Mouse (Mus musculus): ENCODE results near the gene Fntb.
"Not testable (repeated sequence)": the region's sequence is repeated elsewhere in the genome, so short reads cannot be mapped to it uniquely, and the experiment has no call there.

Gene Fntb

DNA sequence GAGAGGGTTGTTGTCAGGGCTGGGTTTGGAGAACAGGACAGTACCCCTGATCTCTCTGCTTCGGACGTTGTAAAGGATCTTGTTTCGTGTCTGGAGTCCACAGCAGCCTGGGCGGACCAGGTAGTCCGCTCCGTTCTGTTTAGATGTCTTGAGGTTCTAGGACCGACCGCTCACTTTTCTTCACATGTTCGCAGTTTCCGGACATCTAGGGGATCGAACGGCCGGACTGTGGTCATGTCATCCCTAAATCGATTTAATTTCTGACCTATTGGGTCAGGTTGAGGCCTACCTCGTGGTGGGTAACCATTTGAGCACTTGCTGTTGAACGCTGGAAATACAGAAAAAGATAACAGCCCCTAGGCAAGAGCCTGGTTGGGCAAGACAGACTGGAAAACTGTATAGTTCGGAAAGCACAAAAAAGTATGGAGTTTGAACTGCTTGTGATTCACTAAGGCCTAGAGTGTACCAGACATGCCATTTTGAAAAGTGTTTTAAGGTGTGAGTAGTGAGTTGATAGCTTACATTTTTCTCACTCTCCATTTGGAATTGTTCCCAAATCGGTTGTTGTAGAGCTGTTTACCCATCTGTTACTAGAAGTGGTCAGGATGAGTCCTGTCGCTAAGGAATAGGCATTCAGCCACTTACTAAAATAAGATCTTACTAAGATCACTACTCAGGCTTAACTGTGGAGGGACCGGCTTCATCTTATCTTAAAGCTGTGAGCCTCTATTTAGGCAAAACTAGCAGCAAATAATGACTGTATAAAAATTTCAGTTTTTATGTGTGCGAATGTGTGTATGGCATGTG, 72.7 kb downstream of the Fntb start:
- no peak for DNase-seq (ENCODE audit: low spot score)

DNA sequence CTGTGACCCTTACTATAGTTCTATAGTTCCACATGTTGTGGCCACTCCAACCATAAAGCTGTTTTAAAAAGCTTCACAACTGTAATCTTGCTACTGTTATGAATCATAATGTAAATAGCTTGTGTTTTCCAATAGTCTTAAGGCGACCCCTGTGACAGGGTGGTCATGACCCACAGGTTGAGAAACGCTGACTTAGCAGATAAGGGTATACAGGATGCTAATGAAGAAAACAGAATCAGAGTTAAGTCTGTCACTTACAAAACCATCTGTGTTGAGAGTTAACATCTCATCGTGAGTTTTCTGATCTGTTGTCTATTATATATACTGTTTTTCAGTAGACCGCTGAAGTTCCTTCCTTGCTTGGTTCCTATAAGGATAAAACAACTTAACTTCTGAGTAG, 73.9 kb downstream of the Fntb start:
- DNase-seq (ENCODE audit: low spot score), result no peak

DNA sequence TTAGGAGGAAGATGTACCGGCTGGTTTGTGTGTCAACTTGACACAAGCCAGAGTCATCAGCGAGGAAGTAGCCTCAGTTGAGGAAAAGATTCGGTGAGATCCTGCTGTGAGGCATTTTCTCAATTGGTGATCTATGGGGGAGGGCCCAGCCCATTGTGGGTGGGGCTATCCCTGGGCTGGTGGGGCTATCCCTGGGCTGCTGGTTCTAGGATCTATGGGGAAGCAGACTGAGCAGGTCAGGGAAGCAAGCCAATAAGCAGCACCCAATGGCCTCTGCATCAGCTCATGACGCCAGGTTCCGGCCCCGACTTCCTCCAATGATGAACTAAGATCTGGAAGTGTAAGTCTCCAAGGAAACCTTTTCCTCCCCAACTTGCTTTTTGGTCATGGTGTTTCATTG, 74.7 kb downstream of the Fntb start:
- DNase-seq (ENCODE audit: low spot score), result no peak

DNA sequence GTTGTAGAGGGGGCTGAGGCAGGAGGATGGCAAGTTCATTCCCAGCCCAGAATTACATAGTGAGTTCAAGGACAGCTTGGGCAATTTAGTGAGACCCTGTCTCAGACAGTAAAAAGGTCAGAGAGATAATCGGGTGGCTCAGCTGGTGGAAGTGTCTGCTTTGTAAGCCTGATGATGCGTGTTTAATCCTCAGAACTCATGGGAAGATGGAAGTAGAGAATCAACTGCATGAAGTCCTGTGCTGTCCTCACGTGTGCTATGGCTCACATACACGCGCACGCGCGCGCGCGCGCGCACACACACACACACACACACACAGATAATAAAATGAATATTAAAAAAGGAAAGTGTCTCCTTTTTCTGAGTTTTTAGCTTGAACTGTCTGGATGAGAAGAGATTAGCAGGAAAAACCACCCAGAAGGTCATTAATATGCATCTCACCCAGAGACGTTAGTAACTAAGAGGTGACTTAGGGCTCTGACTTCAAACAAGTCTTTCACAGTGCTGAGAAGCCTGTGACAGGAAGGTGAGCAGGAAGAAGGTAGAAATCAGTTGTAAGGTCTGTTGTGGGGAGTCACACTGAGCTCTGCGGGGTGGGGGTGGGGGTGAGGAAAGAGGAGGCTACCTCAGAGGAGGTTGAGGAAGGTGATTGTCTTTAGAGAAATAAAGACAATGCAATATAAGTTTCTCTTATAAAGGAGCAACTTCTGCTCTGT, 79.1 kb downstream of the Fntb start:
- no peak for DNase-seq (ENCODE audit: low spot score)

DNA sequence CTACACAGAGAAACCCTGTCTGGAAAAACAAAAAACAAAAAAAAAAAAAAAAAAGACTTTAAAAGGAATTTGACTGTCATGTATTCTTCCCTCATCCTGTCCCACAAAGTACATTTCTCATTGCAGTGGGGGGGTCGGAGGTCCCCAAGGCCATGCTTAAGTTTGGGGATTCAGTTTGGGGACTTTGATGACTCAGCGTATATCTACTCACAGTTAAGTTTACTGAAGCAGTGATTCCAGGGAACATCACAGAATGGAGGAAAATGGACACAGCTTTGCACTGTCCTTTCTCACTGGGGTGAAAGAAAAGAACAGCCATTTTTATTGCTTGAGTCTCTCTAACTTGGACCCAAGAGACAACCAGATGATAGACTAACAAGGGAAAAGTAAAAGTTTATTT, 87.0 kb downstream of the Fntb start:
- no peak for DNase-seq (ENCODE audit: low spot score)

DNA sequence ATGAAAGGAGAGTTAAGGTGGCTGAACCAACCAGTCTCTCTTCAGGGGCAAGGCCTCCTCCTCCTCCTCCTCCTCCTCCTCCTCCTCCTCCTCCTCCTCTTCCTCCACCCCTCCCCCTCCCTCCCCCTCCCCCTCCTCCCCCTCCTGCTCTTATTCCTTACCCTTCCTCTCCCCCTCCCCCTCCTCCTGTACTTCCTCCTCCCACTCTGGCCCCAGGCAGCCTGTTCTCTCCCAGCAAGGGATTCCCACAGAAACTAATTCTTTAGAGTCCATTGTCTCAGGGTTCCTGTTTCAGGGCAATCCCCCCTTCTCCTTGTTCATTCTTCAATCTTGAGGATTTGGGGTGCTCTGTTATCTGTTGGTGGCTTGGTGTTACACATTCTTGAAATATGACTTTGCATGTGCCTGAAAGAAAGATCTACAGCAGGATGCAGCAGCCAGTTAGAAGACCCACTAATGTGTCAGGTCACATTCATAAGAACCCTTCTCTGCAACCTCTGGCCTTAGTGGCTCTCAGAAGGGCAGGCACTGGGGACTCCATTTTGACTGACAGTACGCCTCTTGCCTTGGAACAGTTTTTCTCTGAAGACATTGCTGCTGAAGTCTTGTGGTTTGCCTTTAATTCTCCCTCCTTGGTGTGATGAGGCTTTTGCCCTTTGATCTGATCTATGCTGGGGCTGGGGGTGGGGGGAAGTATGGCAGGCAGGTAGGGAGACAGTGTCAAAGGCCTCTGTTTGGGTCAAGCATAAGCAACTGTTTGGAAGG, 88.2 kb downstream of the Fntb start:
- DNase-seq (ENCODE audit: low spot score), result peak; percentile 57

DNA sequence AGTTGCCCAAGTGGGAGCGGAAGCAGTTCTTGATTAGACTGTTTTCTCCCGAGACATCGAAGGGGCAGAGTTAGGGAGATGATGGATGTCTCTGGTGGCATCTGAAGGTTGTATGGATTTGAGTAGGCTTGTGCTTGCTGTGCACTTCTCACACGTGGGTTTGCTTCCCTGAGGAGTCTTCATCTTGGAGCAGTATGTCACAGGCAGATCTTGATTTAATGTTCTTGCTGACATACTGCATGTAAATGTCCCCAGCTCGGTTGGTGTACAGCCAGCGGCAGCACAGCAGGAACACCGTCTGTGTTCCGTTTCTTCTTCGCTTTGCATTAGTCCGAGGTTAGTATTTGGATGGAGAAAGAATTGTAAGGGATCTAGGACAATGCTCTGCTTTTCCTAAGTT, 91.7 kb downstream of the Fntb start:
- DNase-seq (ENCODE audit: low spot score), result no peak

DNA sequence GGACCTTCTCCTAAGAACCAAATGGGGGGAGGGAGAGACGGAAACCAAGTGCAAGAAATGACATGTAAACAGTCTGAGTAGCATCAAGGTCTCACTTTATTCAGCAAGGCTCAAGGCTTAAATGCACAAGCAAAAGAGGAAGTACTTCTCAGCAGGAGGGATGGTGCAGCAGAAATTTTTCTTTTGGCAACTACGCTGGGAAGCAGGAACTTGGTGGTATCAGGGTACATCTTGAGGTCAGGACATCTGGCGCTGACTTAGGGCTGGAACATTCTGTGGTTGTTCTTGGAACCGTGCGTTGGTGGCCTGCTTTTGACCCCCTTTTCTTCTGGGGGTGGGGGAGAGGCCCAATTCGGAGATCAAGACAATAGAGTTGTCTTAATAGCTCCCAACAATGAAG, 93.4 kb downstream of the Fntb start:
- not testable (repeated sequence) for DNase-seq (ENCODE audit: low spot score)

DNA sequence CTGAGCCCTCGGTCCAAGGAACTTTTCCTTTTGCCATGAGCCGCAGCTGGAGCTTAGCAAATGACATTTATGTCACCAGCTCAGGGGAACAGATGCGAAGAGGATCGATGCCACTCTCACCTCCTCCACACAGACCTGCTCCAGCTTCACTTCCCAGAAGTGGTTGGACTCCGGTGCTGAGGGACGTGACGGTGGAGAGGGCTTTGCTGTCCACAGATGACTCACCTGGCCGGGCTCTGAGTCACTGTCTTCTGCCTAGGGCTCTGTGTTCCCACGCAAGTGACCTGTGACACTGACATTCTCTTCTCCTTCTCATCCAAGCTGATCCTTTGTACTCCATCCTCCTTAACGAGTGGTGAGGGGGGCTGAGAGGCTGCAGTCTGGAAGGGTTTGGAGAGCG, 98.3 kb downstream of the Fntb start:
- no peak for DNase-seq (ENCODE audit: low spot score)

DNA sequence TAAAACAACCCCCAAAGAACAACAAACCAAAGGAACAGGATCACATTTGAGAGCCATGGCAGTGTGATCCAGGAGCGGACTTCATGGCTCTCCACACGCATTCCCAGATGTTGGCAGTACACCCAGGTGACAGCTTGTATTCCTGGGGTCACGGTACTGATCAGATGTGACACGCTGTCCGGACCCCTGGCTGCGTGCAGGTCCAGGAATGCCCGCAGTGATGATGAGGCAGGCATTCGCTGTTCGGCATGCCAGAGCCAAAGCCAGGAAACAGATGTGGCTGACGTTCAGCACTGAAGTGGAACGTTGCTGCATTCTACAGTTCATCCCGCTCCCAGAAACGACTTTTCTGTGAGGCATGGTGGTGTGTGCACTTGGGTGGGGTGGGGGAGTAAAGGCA, 99.9 kb downstream of the Fntb start:
- no peak for DNase-seq (ENCODE audit: low spot score)

DNA sequence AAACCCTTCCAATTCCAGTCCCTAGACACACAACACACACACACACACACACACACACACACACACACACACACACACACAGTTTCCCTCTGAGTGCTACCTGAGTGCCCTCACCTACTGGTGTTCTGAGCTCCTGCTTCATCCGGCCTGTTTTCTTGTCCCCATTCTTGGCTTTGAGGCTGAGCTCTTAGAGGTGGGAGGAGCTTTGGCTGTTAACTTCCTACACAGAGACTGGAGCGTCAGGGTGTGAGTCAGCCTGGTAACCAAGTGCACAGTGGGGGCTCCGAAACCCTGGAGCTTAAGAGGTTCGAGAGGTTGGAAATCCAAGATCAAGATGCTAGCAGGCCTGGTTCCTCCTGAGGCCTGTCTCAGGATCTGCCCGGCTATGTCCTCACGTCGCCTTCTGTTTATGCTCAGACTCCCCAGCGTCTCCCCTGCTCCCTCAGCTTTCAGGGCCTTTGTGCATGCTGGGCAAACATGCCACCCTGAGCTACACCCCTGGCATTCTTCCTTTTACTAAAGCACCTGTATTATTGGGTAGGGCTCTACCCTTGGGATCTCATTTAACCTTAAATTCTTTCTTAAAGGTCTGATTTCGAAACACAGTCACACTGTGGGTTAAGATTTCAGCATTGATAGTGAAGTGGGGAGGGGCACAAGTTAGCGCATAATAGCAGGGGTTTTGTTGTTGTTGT, 102.3 kb downstream of the Fntb start:
- DNase-seq (ENCODE audit: low spot score), result no peak

DNA sequence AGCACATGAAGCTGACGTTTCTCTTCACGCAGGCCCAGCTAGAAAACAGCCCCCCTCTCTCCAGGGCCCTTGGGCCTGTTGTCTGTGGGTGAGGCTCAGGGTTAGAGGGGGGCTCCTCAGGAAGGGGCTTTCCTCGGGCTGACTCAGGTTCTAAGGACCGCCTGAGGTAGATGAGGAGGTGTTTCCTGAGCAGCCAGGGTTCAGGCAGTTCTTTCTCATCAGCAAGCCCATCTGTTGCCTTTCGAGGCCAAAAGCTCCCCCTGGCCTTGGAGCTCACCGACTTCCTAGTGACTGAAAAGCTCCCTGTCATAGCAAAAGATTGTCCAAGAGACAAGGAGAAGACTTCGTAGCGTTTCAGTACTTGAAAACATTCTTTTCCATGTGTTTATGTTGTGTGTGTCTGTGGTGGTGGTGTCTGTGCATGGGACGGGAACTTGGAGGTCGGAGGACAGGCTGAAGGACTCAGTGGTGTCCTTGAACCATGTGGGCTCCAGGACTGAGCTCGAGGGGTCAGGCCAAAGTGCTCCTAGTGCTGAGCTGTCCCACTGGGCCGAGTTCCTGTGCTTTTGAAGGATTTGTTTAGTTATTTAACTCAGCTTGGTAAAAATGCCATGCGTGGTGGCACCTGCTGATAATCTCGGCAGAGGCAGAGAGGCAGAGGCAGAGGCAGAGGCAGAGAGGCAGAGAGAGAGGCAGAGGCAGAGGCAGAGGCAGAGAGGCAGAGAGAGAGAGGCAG, 103.2 kb downstream of the Fntb start:
- DNase-seq (ENCODE audit: low spot score), result no peak

DNA sequence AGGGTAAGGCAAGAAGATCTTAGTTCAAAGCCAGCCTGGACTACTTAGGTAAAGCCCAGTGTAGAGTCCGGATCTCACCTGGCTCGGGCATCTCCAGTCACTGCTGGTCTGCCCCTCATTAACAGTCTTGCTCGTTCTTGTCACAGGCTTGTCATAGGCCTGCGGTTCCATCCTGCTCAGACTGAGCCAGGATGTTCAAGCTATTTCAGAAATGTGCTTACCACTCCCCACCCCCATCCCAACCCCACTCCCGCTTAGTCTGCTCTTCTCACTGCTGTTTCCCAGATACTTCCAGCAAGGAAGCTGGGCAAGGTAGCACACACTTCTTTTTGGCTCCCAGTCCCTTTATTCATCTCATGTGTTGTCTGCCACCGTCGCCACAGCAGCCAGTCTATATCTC, 104.2 kb downstream of the Fntb start:
- no peak for DNase-seq (ENCODE audit: low spot score)

DNA sequence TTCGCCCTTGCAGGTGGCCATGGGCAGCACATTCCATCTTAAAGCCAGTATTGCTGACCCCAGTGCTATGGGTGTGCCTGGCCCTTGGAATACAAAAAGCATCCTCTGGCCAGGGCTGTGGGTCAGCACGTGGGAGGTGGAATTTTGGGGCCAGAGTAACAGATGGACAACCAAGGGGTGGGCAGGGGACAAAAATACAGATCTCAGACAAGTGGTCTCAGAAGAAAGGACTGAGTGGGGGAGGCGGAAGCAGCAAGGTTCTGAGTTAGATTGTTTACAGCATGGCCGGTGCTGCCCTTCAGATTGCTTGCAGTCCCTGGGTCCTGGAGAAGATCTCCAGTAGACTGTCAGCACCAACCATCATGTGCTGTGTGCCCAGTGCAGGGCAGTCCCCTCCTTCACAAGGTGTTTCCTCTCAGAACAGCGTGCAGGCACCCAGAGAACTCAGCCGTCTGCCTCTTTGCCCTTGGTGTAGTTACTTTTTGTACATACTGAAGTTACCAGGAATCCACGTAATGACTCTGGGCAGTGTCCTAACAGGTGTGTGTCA, 107.5 kb downstream of the Fntb start:
- no peak for DNase-seq (ENCODE audit: low spot score)

DNA sequence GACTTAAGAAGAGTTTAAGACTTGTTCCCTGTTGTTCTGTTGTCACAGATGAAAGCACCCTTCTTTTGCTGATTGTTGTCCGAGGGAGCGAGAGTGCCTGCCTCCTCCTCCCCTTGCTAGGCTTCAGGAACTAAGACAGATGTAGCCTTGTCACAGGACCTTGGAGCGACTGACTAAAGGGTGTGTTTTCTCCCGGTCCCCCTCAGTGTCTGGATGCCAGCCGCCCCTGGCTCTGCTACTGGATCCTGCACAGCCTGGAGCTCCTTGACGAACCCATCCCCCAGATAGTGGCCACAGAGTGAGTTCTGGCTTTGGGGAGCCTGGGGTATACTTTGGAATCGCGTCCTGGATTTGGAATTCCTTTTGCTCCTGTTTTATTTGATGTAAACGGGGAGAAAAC, 109.4 kb downstream of the Fntb start:
- DNase-seq (ENCODE audit: low spot score), result no peak

DNA sequence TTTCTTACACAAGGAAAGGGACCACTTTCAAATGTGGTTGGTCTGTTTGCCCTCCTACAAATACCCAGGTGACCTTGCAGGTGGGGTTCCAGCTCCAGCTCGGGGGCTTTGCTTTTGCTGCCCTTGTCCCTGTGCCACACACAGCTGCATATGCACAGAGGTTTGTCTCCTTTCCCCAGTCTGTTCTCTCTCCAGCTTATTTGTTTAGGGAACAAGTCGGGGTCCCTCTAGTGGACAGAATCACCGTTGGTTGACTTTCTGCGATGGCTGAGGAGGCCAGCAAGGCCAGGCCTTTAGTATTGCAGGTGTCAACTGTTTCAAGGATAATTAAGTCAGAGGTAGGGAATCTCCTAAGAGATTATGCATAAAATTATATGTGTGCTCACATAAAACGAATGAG, 113.9 kb downstream of the Fntb start:
- DNase-seq (ENCODE audit: low spot score), result peak; percentile 50

DNA sequence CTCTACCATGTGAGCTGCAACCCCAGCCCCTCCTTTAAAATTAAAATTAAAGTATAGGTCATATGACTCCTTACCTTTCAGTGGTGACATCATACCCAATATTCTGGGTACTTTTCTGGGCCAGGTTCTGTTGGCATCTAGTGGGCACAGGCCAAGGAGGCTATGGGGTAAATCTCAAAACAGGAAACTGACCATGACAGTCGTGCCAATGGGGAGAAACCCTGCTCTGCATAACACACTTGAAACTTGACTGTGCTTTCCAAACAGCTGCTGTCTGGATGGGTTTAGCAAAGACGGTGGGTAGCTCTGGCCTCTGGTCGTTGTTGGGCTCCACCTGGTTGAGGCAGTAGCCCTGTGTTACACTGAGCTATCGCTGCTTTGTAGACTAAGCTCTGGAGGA, 114.7 kb downstream of the Fntb start:
- DNase-seq (ENCODE audit: low spot score), result no peak

DNA sequence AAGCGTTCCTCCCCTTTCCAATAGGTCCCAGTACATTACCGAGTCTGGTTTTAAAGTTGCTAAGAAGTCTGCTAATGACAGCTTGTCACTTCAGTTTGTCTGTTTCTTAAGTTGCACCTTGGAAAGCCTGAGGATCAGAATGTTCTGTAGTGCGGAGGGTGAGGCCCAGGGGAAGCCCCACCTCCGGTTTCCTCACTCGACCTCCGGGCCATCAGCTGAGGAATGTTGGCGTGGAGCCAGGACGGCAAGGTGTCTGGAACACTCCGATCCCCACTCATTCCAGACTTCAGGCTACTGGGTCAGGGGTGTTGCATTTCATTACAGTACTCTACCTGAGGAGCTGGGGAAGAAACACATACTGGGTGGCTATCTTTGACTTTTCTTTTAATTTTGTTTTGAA, 118.4 kb downstream of the Fntb start:
- DNase-seq (ENCODE audit: low spot score), result peak; percentile 85

DNA sequence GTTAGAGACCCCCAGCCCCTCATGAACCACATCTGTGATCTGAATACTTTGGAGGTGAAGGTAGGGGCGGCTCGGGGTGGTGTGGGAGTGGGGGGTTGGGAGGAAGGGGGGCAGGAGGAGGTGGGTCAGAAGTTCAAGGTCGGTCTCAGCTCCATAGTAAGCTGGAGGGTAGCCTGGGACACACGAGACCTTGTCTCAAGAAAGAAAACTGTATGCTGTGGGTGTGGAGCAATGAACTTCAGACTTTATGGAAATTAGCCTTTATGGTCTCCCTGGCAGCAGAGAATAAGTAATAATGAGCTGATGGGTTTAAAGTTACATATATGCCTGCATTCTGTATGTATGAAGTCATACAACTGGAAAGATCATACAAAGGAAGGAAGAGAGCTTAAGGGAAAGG, 119.7 kb downstream of the Fntb start:
- no peak for DNase-seq (ENCODE audit: low spot score)

DNA sequence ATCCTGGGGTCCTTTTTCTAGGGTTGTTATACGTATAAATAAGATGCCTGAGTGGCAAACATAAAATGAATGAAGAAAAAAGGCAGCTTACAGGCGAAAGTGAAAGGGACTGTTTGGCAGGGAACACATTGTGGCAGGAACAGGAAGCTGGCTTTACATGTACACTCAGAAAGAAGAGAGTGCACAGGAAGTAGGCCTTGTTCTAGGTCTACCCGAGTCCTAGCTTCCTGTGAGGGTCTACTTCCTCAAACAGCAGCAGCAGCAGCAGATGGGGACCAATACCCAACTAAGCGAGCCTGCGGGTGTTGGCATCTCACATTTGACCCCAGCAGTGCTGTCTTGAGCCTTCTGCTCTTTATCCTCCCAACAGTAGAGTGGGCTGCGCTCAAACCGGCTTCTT, 121.4 kb downstream of the Fntb start:
- no peak for DNase-seq (ENCODE audit: low spot score)

DNA sequence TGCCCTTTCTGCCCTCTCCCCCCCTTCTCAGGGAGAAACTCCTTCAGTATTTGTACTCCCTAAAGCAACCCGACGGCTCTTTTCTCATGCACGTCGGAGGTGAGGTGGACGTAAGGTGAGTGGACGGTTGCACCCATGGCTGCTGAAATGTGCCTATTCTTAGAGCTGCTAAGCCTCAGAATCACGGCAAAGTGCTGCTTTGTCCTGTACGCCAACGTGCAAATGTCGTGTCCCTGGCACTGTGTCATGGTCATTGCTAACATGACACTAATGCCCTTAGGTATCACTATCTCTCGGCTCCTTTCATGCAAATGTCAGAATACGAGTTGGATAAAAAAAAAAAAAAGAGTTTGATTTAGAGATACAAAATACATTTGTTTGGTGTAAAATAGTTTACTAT, 122.6 kb downstream of the Fntb start:
- DNase-seq (ENCODE audit: low spot score), result no peak
